Mouse (Mus musculus): ENCODE measurements around the gene Emilin1. TPM values are rescaled to one million over a fixed set of nuclear protein-coding genes. Genes with fewer than 3 reads are reported as not detected.

Gene Emilin1
- polyA plus RNA-seq, 1 experiment from 2014 or later, result 61.8 TPM

GRCm38 (mm10) chr5:30934725-30935461 is 21.7 kb downstream of the Emilin1 start:
- no peak overlapping the region for H3K27ac ChIP-seq (replicated peaks)
- H3K4me1 ChIP-seq, result no peaks in the 10 kb centered on the region
- H3K9me3 ChIP-seq (replicated peaks), result no peaks in the 10 kb centered on the region
- H3K36me3 ChIP-seq, result no peaks in the 10 kb centered on the region
- H3K4me3 ChIP-seq, result no peak overlapping the region
- no peak for DNase-seq (ENCODE audit: low spot score)
- no peaks in the 10 kb centered on the region for H3K27me3 ChIP-seq (ENCODE audit: low read depth, poor library complexity, severe bottlenecking)
- 86% methylated on average over 5 of the region's 5 CpGs for WGBS

- Histone ChIP-seq H3K4me3 (no peak overlapping the region), H3K9me3 (replicated peaks) (no peaks in the 10 kb centered on the region), H3K36me3 (no peaks in the 10 kb centered on the region), H3K27me3 (ENCODE audit: low read depth, poor library complexity, severe bottlenecking) (peaks cover 39% of the 10 kb centered on the region), H3K27ac (replicated peaks) (no peak overlapping the region), H3K4me1 (peaks cover 13% of the 10 kb centered on the region)
- WGBS, result 91% methylated on average over 2 of the region's 2 CpGs
- DNase-seq (ENCODE audit: low spot score), result no peak
Observed at GRCm38 (mm10) chr5:30943004-30943403, 29.8 kb downstream of the Emilin1 start.

GRCm38 (mm10) chr5:30944344-30944743 is 31.1 kb downstream of the Emilin1 start:
- Histone ChIP-seq H3K9me3 (replicated peaks) (no peaks in the 10 kb centered on the region), H3K27ac (replicated peaks) (no peak overlapping the region), H3K27me3 (ENCODE audit: low read depth, poor library complexity, severe bottlenecking) (peaks cover 51% of the 10 kb centered on the region), H3K36me3 (no peaks in the 10 kb centered on the region), H3K4me3 (0 out of 2 replicates have a peak overlapping the region, but pooled peaks have one; percentile 64), H3K4me1 (peaks cover 20% of the 10 kb centered on the region)
- 90% methylated on average over 6 of the region's 6 CpGs for WGBS
- no peak for DNase-seq (ENCODE audit: low spot score)

GRCm38 (mm10) chr5:30944956-30945781 is 32.0 kb downstream of the Emilin1 start, which contains the start of gene Cgref1:
Gene Cgref1 (minus strand): TSS chr5:30945591.
- peak within 1 kb of the TSS; percentile 64 for H3K4me3 ChIP-seq
- H3K27ac ChIP-seq (replicated peaks), result peak within 1 kb of the TSS; percentile 81
- H3K27me3 ChIP-seq (ENCODE audit: low read depth, poor library complexity, severe bottlenecking), result peaks cover 51% of the 10 kb centered on the region
- H3K9me3 ChIP-seq (replicated peaks), result no peaks in the 10 kb centered on the region
- WGBS, result 5% methylated on average over 44 of the region's 44 CpGs
- peaks cover 28% of the 10 kb centered on the region for H3K4me1 ChIP-seq
- peak; percentile 60 for DNase-seq (ENCODE audit: low spot score)
- H3K36me3 ChIP-seq, result no peaks in the 10 kb centered on the region

- Histone ChIP-seq H3K27me3 (ENCODE audit: low read depth, poor library complexity, severe bottlenecking) (peaks cover 51% of the 10 kb centered on the region), H3K4me1 (peaks cover 36% of the 10 kb centered on the region), H3K36me3 (peaks cover 21% of the 10 kb centered on the region), H3K4me3 (no peak overlapping the region), H3K9me3 (replicated peaks) (no peaks in the 10 kb centered on the region), H3K27ac (replicated peaks) (no peak overlapping the region)
- WGBS, result 74% methylated on average over 5 of the region's 5 CpGs
- DNase-seq (ENCODE audit: low spot score), result no peak
Observed at GRCm38 (mm10) chr5:30948620-30949019, 35.4 kb downstream of the Emilin1 start.

GRCm38 (mm10) chr5:30949654-30950326 is 36.6 kb downstream of the Emilin1 start:
- WGBS, result under 1% methylated on average over 31 of the region's 31 CpGs
- H3K9me3 ChIP-seq (replicated peaks), result no peaks in the 10 kb centered on the region

GRCm38 (mm10) chr5:30950451-30950850 is 37.2 kb downstream of the Emilin1 start:
- DNase-seq (ENCODE audit: low spot score), result no peak
- WGBS, result 72% methylated on average over 4 of the region's 4 CpGs
- Histone ChIP-seq H3K27ac (replicated peaks) (no peak overlapping the region), H3K9me3 (replicated peaks) (no peaks in the 10 kb centered on the region), H3K27me3 (ENCODE audit: low read depth, poor library complexity, severe bottlenecking) (peaks cover 36% of the 10 kb centered on the region), H3K4me1 (peaks cover 25% of the 10 kb centered on the region), H3K36me3 (peaks cover 40% of the 10 kb centered on the region), H3K4me3 (peak overlapping the region; percentile 59)

More at GRCm38 (mm10) chr5:30949654-30950326, 36.6 kb downstream of the Emilin1 start:
- Histone ChIP-seq H3K4me3 (peak overlapping the region; percentile 59), H3K36me3 (peaks cover 33% of the 10 kb centered on the region), H3K4me1 (peaks cover 32% of the 10 kb centered on the region), H3K27me3 (ENCODE audit: low read depth, poor library complexity, severe bottlenecking) (peaks cover 43% of the 10 kb centered on the region), H3K27ac (replicated peaks) (peak overlapping the region; percentile 81)
- peak; percentile 94 for DNase-seq (ENCODE audit: low spot score)

GRCm38 (mm10) chr5:30950922-30951321 is 37.7 kb downstream of the Emilin1 start:
- Histone ChIP-seq H3K27ac (replicated peaks) (no peak overlapping the region), H3K4me1 (peaks cover 23% of the 10 kb centered on the region), H3K27me3 (ENCODE audit: low read depth, poor library complexity, severe bottlenecking) (peaks cover 31% of the 10 kb centered on the region), H3K4me3 (0 out of 2 replicates have a peak overlapping the region, but pooled peaks have one; percentile 59), H3K9me3 (replicated peaks) (no peaks in the 10 kb centered on the region), H3K36me3 (peaks cover 44% of the 10 kb centered on the region)
- WGBS, result 94% methylated on average over 2 of the region's 2 CpGs
- no peak for DNase-seq (ENCODE audit: low spot score)

- 89% methylated on average over 6 of the region's 6 CpGs for WGBS
- H3K4me3 ChIP-seq, result no peak overlapping the region
- no peak overlapping the region for H3K27ac ChIP-seq (replicated peaks)
- H3K27me3 ChIP-seq (ENCODE audit: low read depth, poor library complexity, severe bottlenecking), result peaks cover 24% of the 10 kb centered on the region
- H3K36me3 ChIP-seq, result peaks cover 47% of the 10 kb centered on the region
- peaks cover 23% of the 10 kb centered on the region for H3K4me1 ChIP-seq
- DNase-seq (ENCODE audit: low spot score), result no peak
- H3K9me3 ChIP-seq (replicated peaks), result no peaks in the 10 kb centered on the region
Observed at GRCm38 (mm10) chr5:30951706-30952105, 38.5 kb downstream of the Emilin1 start.

GRCm38 (mm10) chr5:30952551-30952950 is 39.3 kb downstream of the Emilin1 start:
- Histone ChIP-seq H3K27me3 (ENCODE audit: low read depth, poor library complexity, severe bottlenecking) (peaks cover 16% of the 10 kb centered on the region), H3K4me1 (peaks cover 26% of the 10 kb centered on the region), H3K27ac (replicated peaks) (no peak overlapping the region), H3K9me3 (replicated peaks) (no peaks in the 10 kb centered on the region), H3K4me3 (no peak overlapping the region), H3K36me3 (peaks cover 52% of the 10 kb centered on the region)
- WGBS, result 86% methylated on average over 5 of the region's 5 CpGs
- DNase-seq (ENCODE audit: low spot score), result no peak

- Histone ChIP-seq H3K4me3 (no peak overlapping the region; the same call in 1 of the 2 replicates), H3K4me1 (peaks cover 37% of the 10 kb centered on the region), H3K36me3 (peaks cover 66% of the 10 kb centered on the region), H3K27me3 (ENCODE audit: low read depth, poor library complexity, severe bottlenecking) (peaks cover 1% of the 10 kb centered on the region), H3K27ac (replicated peaks) (no peak overlapping the region), H3K9me3 (replicated peaks) (no peaks in the 10 kb centered on the region)
- 96% methylated on average over 6 of the region's 6 CpGs for WGBS
- DNase-seq (ENCODE audit: low spot score), result no peak
Observed at GRCm38 (mm10) chr5:30954065-30954464, 40.9 kb downstream of the Emilin1 start.

GRCm38 (mm10) chr5:30954556-30954955 is 41.4 kb downstream of the Emilin1 start:
- Histone ChIP-seq H3K4me1 (peaks cover 37% of the 10 kb centered on the region), H3K27ac (replicated peaks) (no peak overlapping the region), H3K27me3 (ENCODE audit: low read depth, poor library complexity, severe bottlenecking) (no peaks in the 10 kb centered on the region), H3K4me3 (no peak overlapping the region), H3K36me3 (peaks cover 66% of the 10 kb centered on the region), H3K9me3 (replicated peaks) (no peaks in the 10 kb centered on the region)
- WGBS, result 96% methylated on average over 9 of the region's 9 CpGs
- no peak for DNase-seq (ENCODE audit: low spot score)

All from midbrain, embryonic 10.5 days (tissue).